Mouse (Mus musculus): ENCODE measurements around the gene Emx1. TPM values are rescaled to one million over a fixed set of nuclear protein-coding genes. Genes with fewer than 3 reads are reported as not detected.

Gene Emx1
- total RNA-seq, 4 experiments from 2014 or later = not detected

DNA sequence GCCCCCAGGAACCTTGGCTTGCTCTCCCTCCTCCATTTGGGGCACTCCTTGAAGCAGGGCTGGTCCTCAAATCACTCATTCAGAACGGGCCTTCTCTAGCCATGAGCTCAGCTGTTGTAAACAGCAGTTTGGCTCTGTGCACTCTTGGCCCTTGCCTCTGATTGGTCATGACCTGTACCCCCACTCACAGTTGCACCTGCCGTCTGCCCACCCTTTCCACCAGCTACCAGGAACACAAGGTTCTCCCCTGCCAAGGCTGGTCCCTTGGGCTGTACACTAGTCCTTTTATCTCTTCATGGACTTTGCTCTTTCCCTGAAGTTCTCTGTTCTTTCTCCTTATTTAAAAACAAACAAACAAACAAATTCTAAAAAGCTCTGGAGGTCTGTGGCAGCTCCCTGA is 40.3 kb downstream of the Emx1 start:
- DNase-seq (ENCODE audit: low spot score) = no peak

DNA sequence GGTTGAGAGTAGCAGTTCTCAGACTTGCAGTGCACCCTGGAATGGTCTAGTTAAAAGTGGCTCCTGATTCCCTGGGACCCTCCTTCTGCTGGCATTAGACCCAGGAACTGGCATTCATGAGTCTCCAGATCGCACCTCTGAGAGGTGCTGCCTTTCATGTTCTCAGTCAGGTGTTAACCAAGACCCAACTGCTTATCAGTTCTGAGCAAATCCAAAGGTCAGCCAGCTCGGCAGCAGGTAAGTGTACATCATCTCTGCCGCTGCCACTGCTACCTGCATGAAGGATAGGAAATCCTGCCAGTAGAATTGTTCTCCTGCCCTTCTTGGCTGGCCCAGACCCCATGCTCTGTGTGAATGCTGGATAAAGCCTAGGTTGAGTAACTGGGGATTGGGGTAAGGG is 43.5 kb downstream of the Emx1 start:
- DNase-seq (ENCODE audit: low spot score) = no peak

DNA sequence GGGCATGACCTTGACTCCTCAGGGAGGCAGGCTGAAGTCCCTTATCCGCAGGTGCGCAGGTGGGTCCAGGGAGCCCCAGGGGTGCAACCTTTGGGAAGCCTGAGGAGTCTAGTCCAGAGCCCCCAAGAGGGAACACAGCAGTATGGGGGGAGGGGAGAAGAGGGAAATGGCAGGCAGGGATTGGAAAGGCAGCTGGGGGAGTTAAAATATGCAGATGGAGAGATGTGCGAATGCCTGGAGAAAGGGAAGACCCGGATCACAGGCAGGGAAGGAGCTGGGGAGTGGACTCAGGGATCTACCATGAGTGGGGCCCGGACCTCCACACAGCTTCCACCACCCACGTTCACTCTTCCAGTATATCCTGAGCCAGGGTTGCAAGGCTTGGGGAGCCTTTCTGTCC is 44.2 kb downstream of the Emx1 start:
- no peak for DNase-seq (ENCODE audit: low spot score)

- no peak for DNase-seq (ENCODE audit: low spot score)
Measured at GRCm38 (mm10) chr6:85232045-85232444, 44.8 kb downstream of the Emx1 start.

DNA sequence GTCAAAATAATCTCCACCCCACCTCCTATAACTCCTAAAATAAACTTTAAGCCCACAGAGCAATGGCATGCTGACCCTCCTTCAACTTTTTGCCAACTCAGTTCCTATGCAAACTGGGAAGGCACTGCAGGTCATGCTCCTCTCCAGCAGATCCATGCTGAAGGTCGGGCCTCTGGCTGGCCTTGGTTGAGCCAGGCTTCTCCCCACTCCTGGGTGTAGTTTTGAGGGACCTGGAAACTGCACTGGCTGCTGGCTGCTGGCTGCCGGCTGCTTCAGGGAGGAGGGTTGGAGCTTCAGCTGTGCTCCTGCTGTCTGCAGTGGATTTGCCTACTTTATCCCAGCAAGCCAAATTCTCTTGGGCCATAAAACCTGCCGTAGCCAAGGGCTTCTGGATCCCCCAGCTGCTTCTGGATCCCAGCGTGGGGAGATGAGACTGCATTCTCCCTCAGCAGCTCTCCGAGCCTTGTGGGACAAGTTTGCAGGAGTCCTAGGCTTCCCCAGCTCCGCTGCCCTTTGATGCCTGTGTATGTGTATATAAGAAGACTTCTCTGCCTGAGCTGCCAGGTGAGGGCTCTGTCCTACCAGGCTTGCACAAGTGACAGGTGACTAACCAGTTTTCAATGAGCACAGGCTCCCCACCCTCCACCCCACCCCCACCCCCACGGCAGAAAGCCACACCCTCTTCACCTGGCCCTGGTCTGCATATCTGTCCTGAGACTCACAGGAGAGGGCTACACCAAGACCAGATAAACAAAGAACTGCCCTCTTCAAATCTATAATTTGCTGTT is 45.8 kb downstream of the Emx1 start:
- no peak for DNase-seq (ENCODE audit: low spot score)

DNA sequence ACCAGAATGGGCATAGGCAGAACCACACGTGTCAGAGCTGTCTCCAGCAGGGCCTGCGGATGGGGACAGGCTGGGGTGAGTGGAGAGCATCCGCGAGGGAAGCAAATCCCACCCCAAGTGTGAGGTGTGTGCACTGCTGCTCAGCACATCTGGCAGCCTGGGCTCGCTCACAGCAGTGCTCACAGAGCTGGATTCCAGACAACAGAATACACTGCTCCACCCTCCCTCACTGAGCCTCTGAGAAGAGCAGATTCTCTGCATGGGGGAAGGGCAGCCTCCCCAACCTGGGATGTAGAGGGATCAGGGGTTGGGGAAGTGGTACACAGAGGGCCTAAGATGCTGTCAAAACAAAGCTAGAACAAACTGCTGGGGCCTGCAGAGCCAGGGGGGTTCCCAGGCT is 47.6 kb downstream of the Emx1 start:
- DNase-seq (ENCODE audit: low spot score) = no peak

GRCm38 (mm10) chr6:85237001-85237400 is 49.8 kb downstream of the Emx1 start:
- no peak for DNase-seq (ENCODE audit: low spot score)

GRCm38 (mm10) chr6:85237595-85238337 is 50.5 kb downstream of the Emx1 start:
- DNase-seq (ENCODE audit: low spot score) = no peak

GRCm38 (mm10) chr6:85239044-85239489 is 51.8 kb downstream of the Emx1 start:
- DNase-seq (ENCODE audit: low spot score) = peak; percentile 26

DNA sequence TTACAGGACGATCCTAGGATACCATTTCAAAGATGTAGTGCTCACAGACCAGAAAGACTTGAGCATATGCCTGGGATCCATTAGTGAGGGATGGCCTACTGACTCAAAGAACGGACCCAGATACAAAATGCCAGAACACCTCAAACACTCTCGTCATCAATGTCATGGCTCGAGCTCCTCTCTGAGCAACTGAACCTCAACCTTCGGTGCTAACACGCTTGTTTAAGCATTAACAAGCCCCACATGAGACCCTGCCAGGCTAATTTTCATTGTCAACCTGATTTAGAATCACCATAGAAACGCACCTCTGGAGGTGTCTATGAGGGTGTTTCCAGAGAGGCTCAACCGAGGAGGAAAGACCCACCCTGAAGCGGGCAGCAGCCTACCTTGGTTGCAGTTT is 62.6 kb downstream of the Emx1 start:
- no peak for DNase-seq (ENCODE audit: low spot score)

- peak; percentile 45 for DNase-seq (ENCODE audit: low spot score)
Measured at GRCm38 (mm10) chr6:85250811-85251241, 63.6 kb downstream of the Emx1 start.

DNA sequence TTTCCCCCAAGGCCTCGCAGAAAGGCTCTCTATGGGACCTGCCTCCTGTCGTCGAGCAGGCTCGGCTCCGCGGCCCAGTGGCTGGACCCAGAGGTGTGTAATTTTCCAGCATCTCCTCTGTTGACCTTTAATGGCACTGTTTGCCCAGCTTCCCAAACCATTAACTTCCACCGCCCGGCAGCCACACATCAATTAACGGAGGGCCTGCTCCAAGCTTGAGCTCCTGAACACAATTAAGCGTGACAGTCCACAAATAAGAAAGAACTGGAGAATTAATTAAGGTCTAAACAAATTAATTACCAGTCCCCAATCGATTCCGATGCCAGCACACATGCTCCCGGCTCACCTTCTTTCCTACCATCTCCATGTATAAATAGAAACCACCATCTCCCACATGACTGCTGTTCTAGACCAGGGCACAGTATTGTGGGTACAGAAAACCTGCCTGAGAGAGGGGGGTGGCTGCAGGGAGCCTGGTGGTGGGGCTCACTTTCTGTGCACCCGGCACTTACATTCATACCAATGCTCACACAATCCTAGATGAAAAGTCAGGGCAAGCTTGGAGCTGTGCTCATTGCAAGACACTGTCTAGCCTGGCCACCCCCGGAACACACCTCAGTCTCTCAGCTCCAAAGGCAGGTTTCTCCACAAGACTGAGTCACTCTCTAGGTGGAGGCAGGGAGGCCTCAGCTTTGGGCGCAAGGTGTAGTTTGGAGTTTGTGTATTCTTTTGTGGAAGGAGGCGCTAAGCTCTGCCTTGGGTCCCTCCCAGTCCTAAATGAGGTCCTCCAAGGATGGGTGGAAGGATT is 65.2 kb downstream of the Emx1 start:
- no peak for DNase-seq (ENCODE audit: low spot score)

- DNase-seq (ENCODE audit: low spot score) = no peak
Measured at GRCm38 (mm10) chr6:85253275-85253674, 66.0 kb downstream of the Emx1 start.

Other genes with a start within 250 kb of the Emx1 start
- gene Exoc6b, start 117.9 kb upstream of the Emx1 start, total RNA-seq (2022) = 10 to 100 TPM; 14.3 to 21.1 (median 19.3) TPM
- 100 to 1,000 TPM in 1 of 4 experiments, 10 to 100 TPM in 3; 85.7 to 109 (median 94.2) TPM for gene Spr, start 49.7 kb upstream of the Emx1 start, total RNA-seq (2022)
- 1 to 10 TPM; 3.2 to 6.4 (median 4.5) TPM for gene Sfxn5, start 146.0 kb downstream of the Emx1 start, total RNA-seq (2022)
- 10 to 100 TPM; 62.7 to 80.9 (median 72.0) TPM for gene Rab11fip5, start 187.2 kb downstream of the Emx1 start, total RNA-seq (2022)
- gene Noto, start 236.4 kb downstream of the Emx1 start, total RNA-seq (2022) = not detected
- gene Smyd5, start 244.6 kb downstream of the Emx1 start, total RNA-seq (2022) = 10 to 100 TPM; 10.8 to 12.4 (median 11.6) TPM